Mouse (Mus musculus) ES-Bruce4 (cell line): ENCODE results near the gene Cd47.

Experiments
- CTCF ChIP-seq: IDR thresholded peaks from one replicate; pipeline ENCODE4 v1.8.1; 2011; ENCODE audit warnings: low read depth, low read length
- EP300 ChIP-seq: IDR thresholded peaks from 2 replicates; pipeline ENCODE4 v1.6.1; 2011; ENCODE audit warnings: low read depth, low read length; ENCODE audit not compliant: insufficient read depth
- POLR2A ChIP-seq: IDR thresholded peaks from one replicate; pipeline ENCODE4 v1.8.1; 2011; ENCODE audit warnings: low read length; ENCODE audit not compliant: insufficient read depth

- TF ChIP-seq POLR2A (no peak), EP300 (no peak), CTCF (no peak)
Measured at GRCm38 (mm10) chr16:49953817-49954216, 153.5 kb downstream of the Cd47 start.
